Mouse (Mus musculus): ENCODE results near the gene G3bp1. TPM values are rescaled to one million over a fixed set of nuclear protein-coding genes. Genes with fewer than 3 reads are reported as not detected.

Gene G3bp1
- polyA plus RNA-seq, 1 experiment from 2014 or later = 153 TPM

GRCm38 (mm10) chr11:55518806-55519674 lies 49.6 kb downstream of the G3bp1 start:
- H3K36me3 ChIP-seq (ENCODE audit: control insufficient read depth, insufficient read depth, low read length) = no peaks in the 10 kb centered on the region
- no peaks in the 10 kb centered on the region for H3K4me1 ChIP-seq (ENCODE audit: control insufficient read depth, insufficient read depth, low read length)
- no peaks in the 10 kb centered on the region for H3K27me3 ChIP-seq (replicated peaks; ENCODE audit: control insufficient read depth, insufficient read depth, low read length)
- no peak overlapping the region for H3K9ac ChIP-seq (ENCODE audit: low read depth, low read length)
- no peak overlapping the region for H3K4me2 ChIP-seq (ENCODE audit: low read depth, low read length)
- no peak; the same call in 1 of the 2 replicates for ATAC-seq
- no peak overlapping the region for H3K4me3 ChIP-seq (ENCODE audit: low read length)
- H3K9me3 ChIP-seq (ENCODE audit: control insufficient read depth, low read length) = no peaks in the 10 kb centered on the region
- 6% methylated on average over 9 of the region's 9 CpGs for WGBS
- H3K27ac ChIP-seq (ENCODE audit: low read length) = no peak overlapping the region

- H3K4me3 ChIP-seq (ENCODE audit: low read length) = no peak overlapping the region
- no peak overlapping the region for H3K9ac ChIP-seq (ENCODE audit: low read depth, low read length)
- 81% methylated on average over 7 of the region's 7 CpGs for WGBS
- H3K4me2 ChIP-seq (ENCODE audit: low read depth, low read length) = no peak overlapping the region
- no peak for ATAC-seq
- H3K9me3 ChIP-seq (ENCODE audit: control insufficient read depth, low read length) = no peaks in the 10 kb centered on the region
- no peaks in the 10 kb centered on the region for H3K36me3 ChIP-seq (ENCODE audit: control insufficient read depth, insufficient read depth, low read length)
- no peaks in the 10 kb centered on the region for H3K4me1 ChIP-seq (ENCODE audit: control insufficient read depth, insufficient read depth, low read length)
- H3K27ac ChIP-seq (ENCODE audit: low read length) = no peak overlapping the region
- H3K27me3 ChIP-seq (replicated peaks; ENCODE audit: control insufficient read depth, insufficient read depth, low read length) = no peaks in the 10 kb centered on the region
These were observed 61.3 kb downstream of the G3bp1 start for GRCm38 (mm10) chr11:55530741-55531140.

GRCm38 (mm10) chr11:55533378-55533777 lies 63.9 kb downstream of the G3bp1 start:
- H3K4me1 ChIP-seq (ENCODE audit: control insufficient read depth, insufficient read depth, low read length) = no peaks in the 10 kb centered on the region
- no peaks in the 10 kb centered on the region for H3K27me3 ChIP-seq (replicated peaks; ENCODE audit: control insufficient read depth, insufficient read depth, low read length)
- no peak overlapping the region for H3K4me3 ChIP-seq (ENCODE audit: low read length)
- 62% methylated on average over 5 of the region's 5 CpGs for WGBS
- H3K27ac ChIP-seq (ENCODE audit: low read length) = no peak overlapping the region
- no peak overlapping the region for H3K4me2 ChIP-seq (ENCODE audit: low read depth, low read length)
- no peak for ATAC-seq
- H3K36me3 ChIP-seq (ENCODE audit: control insufficient read depth, insufficient read depth, low read length) = no peaks in the 10 kb centered on the region
- H3K9me3 ChIP-seq (ENCODE audit: control insufficient read depth, low read length) = no peaks in the 10 kb centered on the region
- no peak overlapping the region for H3K9ac ChIP-seq (ENCODE audit: low read depth, low read length)

- no peaks in the 10 kb centered on the region for H3K36me3 ChIP-seq (ENCODE audit: control insufficient read depth, insufficient read depth, low read length)
- no peak overlapping the region for H3K9ac ChIP-seq (ENCODE audit: low read depth, low read length)
- WGBS = 19% methylated on average over 2 of the region's 2 CpGs
- H3K27me3 ChIP-seq (replicated peaks; ENCODE audit: control insufficient read depth, insufficient read depth, low read length) = no peaks in the 10 kb centered on the region
- H3K4me2 ChIP-seq (ENCODE audit: low read depth, low read length) = no peak overlapping the region
- no peak for ATAC-seq
- H3K4me3 ChIP-seq (ENCODE audit: low read length) = no peak overlapping the region
- no peak overlapping the region for H3K27ac ChIP-seq (ENCODE audit: low read length)
- H3K4me1 ChIP-seq (ENCODE audit: control insufficient read depth, insufficient read depth, low read length) = no peaks in the 10 kb centered on the region
- no peaks in the 10 kb centered on the region for H3K9me3 ChIP-seq (ENCODE audit: control insufficient read depth, low read length)
These were observed 65.3 kb downstream of the G3bp1 start for GRCm38 (mm10) chr11:55534766-55535165.

- H3K9ac ChIP-seq (ENCODE audit: low read depth, low read length) = no peak overlapping the region
- no peaks in the 10 kb centered on the region for H3K27me3 ChIP-seq (replicated peaks; ENCODE audit: control insufficient read depth, insufficient read depth, low read length)
- no peak overlapping the region for H3K4me2 ChIP-seq (ENCODE audit: low read depth, low read length)
- no peak for ATAC-seq
- no peaks in the 10 kb centered on the region for H3K9me3 ChIP-seq (ENCODE audit: control insufficient read depth, low read length)
- H3K4me3 ChIP-seq (ENCODE audit: low read length) = no peak overlapping the region
- H3K36me3 ChIP-seq (ENCODE audit: control insufficient read depth, insufficient read depth, low read length) = no peaks in the 10 kb centered on the region
- 57% methylated on average over 7 of the region's 7 CpGs for WGBS
- no peaks in the 10 kb centered on the region for H3K4me1 ChIP-seq (ENCODE audit: control insufficient read depth, insufficient read depth, low read length)
- no peak overlapping the region for H3K27ac ChIP-seq (ENCODE audit: low read length)
These were observed 72.6 kb downstream of the G3bp1 start for GRCm38 (mm10) chr11:55542128-55542527.

DNA sequence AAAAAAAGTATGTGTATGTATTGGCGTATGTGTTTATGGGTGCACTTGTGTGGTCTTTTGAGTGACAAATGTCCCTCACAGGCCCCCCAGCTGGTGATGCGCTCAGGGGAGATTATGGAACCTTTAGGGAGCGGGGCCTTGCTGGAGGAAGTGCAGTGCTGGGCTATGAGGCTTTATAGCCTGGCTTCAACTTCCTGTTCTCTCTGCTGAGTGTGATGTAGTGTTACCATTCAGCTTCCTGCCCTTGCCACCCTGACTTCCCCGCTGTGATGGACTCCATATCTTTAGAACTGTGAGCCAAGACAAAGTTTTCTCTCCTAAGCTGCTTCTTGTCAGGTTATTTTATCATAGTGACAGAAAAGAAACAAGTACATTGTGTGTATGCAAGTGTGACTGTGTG lies 73.2 kb downstream of the G3bp1 start:
- Histone ChIP-seq H3K9ac (ENCODE audit: low read depth, low read length) (no peak overlapping the region), H3K4me1 (ENCODE audit: control insufficient read depth, insufficient read depth, low read length) (no peaks in the 10 kb centered on the region), H3K27ac (ENCODE audit: low read length) (no peak overlapping the region), H3K27me3 (replicated peaks; ENCODE audit: control insufficient read depth, insufficient read depth, low read length) (no peaks in the 10 kb centered on the region), H3K4me3 (ENCODE audit: low read length) (no peak overlapping the region), H3K4me2 (ENCODE audit: low read depth, low read length) (no peak overlapping the region), H3K9me3 (ENCODE audit: control insufficient read depth, low read length) (no peaks in the 10 kb centered on the region), H3K36me3 (ENCODE audit: control insufficient read depth, insufficient read depth, low read length) (no peaks in the 10 kb centered on the region)
- ATAC-seq = no peak
- WGBS = 60% methylated on average over 4 of the region's 4 CpGs

- ATAC-seq = no peak
- Histone ChIP-seq H3K9me3 (ENCODE audit: control insufficient read depth, low read length) (no peaks in the 10 kb centered on the region), H3K4me2 (ENCODE audit: low read depth, low read length) (no peak overlapping the region), H3K9ac (ENCODE audit: low read depth, low read length) (no peak overlapping the region), H3K27me3 (replicated peaks; ENCODE audit: control insufficient read depth, insufficient read depth, low read length) (no peaks in the 10 kb centered on the region), H3K4me3 (ENCODE audit: low read length) (no peak overlapping the region), H3K27ac (ENCODE audit: low read length) (no peak overlapping the region), H3K36me3 (ENCODE audit: control insufficient read depth, insufficient read depth, low read length) (no peaks in the 10 kb centered on the region), H3K4me1 (ENCODE audit: control insufficient read depth, insufficient read depth, low read length) (no peaks in the 10 kb centered on the region)
- WGBS = 76% methylated on average over 1 of the region's 1 CpGs
These were observed 76.2 kb downstream of the G3bp1 start for GRCm38 (mm10) chr11:55545690-55546089.

Small RNA genes lying within 50 kb of the gene (microRNA-seq; reads per million reads assigned to microRNA genes)
- gene Mir7652 = not detected

Other genes with a start within 250 kb of the G3bp1 start
- gene Fat2, start 133.1 kb upstream of the G3bp1 start, polyA plus RNA-seq (2015; fragmentation: Nextera tagmentation; extraction: Ambion mirVana) = 0.04 and 0.05 TPM in 2 replicates
- 1,500 and 1,563 TPM in 2 replicates for gene Sparc, start 46.5 kb upstream of the G3bp1 start, polyA plus RNA-seq (2015; fragmentation: Nextera tagmentation; extraction: Ambion mirVana)
- 408 and 413 TPM in 2 replicates for gene Atox1, start 8.4 kb upstream of the G3bp1 start, polyA plus RNA-seq (2015; fragmentation: Nextera tagmentation; extraction: Ambion mirVana)
- not detected in 2 replicates for gene Glra1, start 138.5 kb downstream of the G3bp1 start, polyA plus RNA-seq (2015; fragmentation: Nextera tagmentation; extraction: Ambion mirVana)

Data from intestine, embryonic 16.5 days (tissue).